Mouse (Mus musculus) stomach, postnatal 0 days (tissue): ENCODE measurements around the gene Gm7879. TPM values are rescaled to one million over a fixed set of nuclear protein-coding genes. Genes with fewer than 3 reads are reported as not detected.

Source experiments
- ATAC-seq: fragments of 200-750 bp; cut with Nextera tagmentation; 2 replicates; pipeline ENCODE4 v1.8.0; 2017; ENCODE audit not compliant: low FRiP score, low TSS enrichment
- DNase-seq: peaks from one replicate; pipeline ENCODE4 v3.0.0-alpha.2; 2016; ENCODE audit warnings: low spot score
- H3K27ac ChIP-seq: fragments of 300-500 bp; sonication (generic); replicated peaks from 2 replicates; pipeline ENCODE4 v1.5.1; 2014; ENCODE audit warnings: mild to moderate bottlenecking, control low read depth
- H3K27me3 ChIP-seq: fragments of 300-500 bp; sonication (generic); 2 replicates; pipeline ENCODE4 v1.6.1; 2014; ENCODE audit warnings: low read length; ENCODE audit not compliant: control insufficient read depth, insufficient read depth
- H3K36me3 ChIP-seq: fragments of 300-500 bp; sonication (generic); 2 replicates; pipeline ENCODE4 v1.6.1; 2014; ENCODE audit warnings: low read length, mixed read lengths; ENCODE audit not compliant: control insufficient read depth, insufficient read depth
- H3K4me1 ChIP-seq: fragments of 300-500 bp; sonication (generic); replicated peaks from 2 replicates; pipeline ENCODE4 v1.6.1; 2014; ENCODE audit warnings: antibody characterized with exemption; ENCODE audit not compliant: control insufficient read depth, insufficient read depth
- H3K4me2 ChIP-seq: fragments of 300-500 bp; sonication (generic); replicated peaks from 2 replicates; pipeline ENCODE4 v1.6.1; 2014; ENCODE audit warnings: low read depth, mild to moderate bottlenecking, control low read depth, moderate library complexity
- H3K4me3 ChIP-seq: fragments of 300-500 bp; sonication (generic); 2 replicates; pipeline ENCODE4 v1.5.1; 2014; ENCODE audit warnings: low read depth, low read length, control low read depth
- H3K9ac ChIP-seq: fragments of 300-500 bp; sonication (generic); 2 replicates; pipeline ENCODE4 v1.6.1; 2014; ENCODE audit warnings: mild to moderate bottlenecking, low read length, control low read depth, mixed read lengths
- H3K9me3 ChIP-seq: fragments of 300-500 bp; sonication (generic); 2 replicates; pipeline ENCODE4 v1.6.1; 2016; ENCODE audit warnings: low read length; ENCODE audit not compliant: control insufficient read depth
- CTCF ChIP-seq: IDR thresholded peaks from 2 replicates; pipeline ENCODE4 v1.5.1; 2016; ENCODE audit warnings: antibody characterized with exemption, low read depth, mild to moderate bottlenecking, moderate library complexity
- EP300 ChIP-seq: optimal IDR thresholded peaks from 2 replicates; pipeline ENCODE3; 2016; ENCODE audit warnings: antibody characterized with exemption
- WGBS: fragments of 180-500 bp; shearing (Covaris S2); extraction: QIAGEN DNeasy Blood & Tissue Kit; methylation state at CpG from one replicate; pipeline ENCODE4 v1.1.7; 2014; 5-methylcytosine and 5-hydroxymethylcytosine counted together
- polyA plus RNA-seq: library from polyadenylated mRNA; unstranded; fragments of >200 nt; fragmentation: Nextera tagmentation; extraction: Ambion mirVana; gene quantifications from 2 replicates; pipeline ENCODE4 v1.2.1, GENCODE M21; 2015

Gm7879 gene
- polyA plus RNA-seq, 1 experiment from 2014 or later: 0.25 TPM

- no peak for DNase-seq
- H3K36me3 ChIP-seq: no peaks in the 10 kb centered on the region
- H3K4me2 ChIP-seq: no peak overlapping the region
- no peak overlapping the region for H3K4me3 ChIP-seq
- ATAC-seq: no peak
- no peak overlapping the region for H3K9ac ChIP-seq
- TF ChIP-seq EP300: no peak
- no peak for TF ChIP-seq CTCF
- no peaks in the 10 kb centered on the region for H3K4me1 ChIP-seq
- no peaks in the 10 kb centered on the region for H3K9me3 ChIP-seq
- no peak overlapping the region for H3K27ac ChIP-seq
- no peaks in the 10 kb centered on the region for H3K27me3 ChIP-seq
These were observed 14.8 kb downstream of the Gm7879 start for GRCm38 (mm10) chr5:43927729-43928128.

- DNase-seq (peak; percentile 25), ATAC-seq (no peak)
- TF ChIP-seq CTCF: no peak
- Histone ChIP-seq H3K4me1 (no peaks in the 10 kb centered on the region), H3K36me3 (no peaks in the 10 kb centered on the region), H3K4me2 (no peak overlapping the region), H3K4me3 (no peak overlapping the region), H3K9me3 (no peaks in the 10 kb centered on the region), H3K27ac (no peak overlapping the region), H3K9ac (no peak overlapping the region), H3K27me3 (no peaks in the 10 kb centered on the region)
- 26% methylated on average over 2 of the region's 2 CpGs for WGBS
These were observed 20.3 kb downstream of the Gm7879 start for GRCm38 (mm10) chr5:43933269-43933668.

- Histone ChIP-seq H3K9ac (no peak overlapping the region), H3K27ac (peak overlapping the region; percentile 96), H3K27me3 (no peaks in the 10 kb centered on the region), H3K4me2 (peak overlapping the region; percentile 46), H3K9me3 (no peaks in the 10 kb centered on the region), H3K4me3 (no peak overlapping the region), H3K4me1 (0 out of 2 replicates have a peak, but pooled peaks cover 3% of the 10 kb centered on the region), H3K36me3 (no peaks in the 10 kb centered on the region)
- 16% methylated on average over 9 of the region's 9 CpGs for WGBS
- ATAC-seq (peak; percentile 39; the same call in 1 of the 2 replicates), DNase-seq (peak; percentile 43)
- no peak for TF ChIP-seq EP300
- TF ChIP-seq CTCF: no peak
These were observed 34.5 kb downstream of the Gm7879 start for GRCm38 (mm10) chr5:43947330-43947977.

GRCm38 (mm10) chr5:43948111-43948743 lies 35.3 kb downstream of the Gm7879 start:
- Histone ChIP-seq H3K27me3 (no peaks in the 10 kb centered on the region), H3K4me2 (peak overlapping the region; percentile 46), H3K4me3 (peak overlapping the region; percentile 6), H3K36me3 (no peaks in the 10 kb centered on the region), H3K9ac (no peak overlapping the region), H3K4me1 (0 out of 2 replicates have a peak, but pooled peaks cover 3% of the 10 kb centered on the region), H3K27ac (peak overlapping the region; percentile 96), H3K9me3 (no peaks in the 10 kb centered on the region)
- ATAC-seq (peak; percentile 99), DNase-seq (peak; percentile 97)
- no peak for TF ChIP-seq CTCF
- peak; percentile 80 for TF ChIP-seq EP300
- 1% methylated on average over 26 of the region's 27 CpGs for WGBS

- peak overlapping the region; percentile 96 for H3K27ac ChIP-seq
- peak overlapping the region; percentile 46 for H3K4me2 ChIP-seq
- 0 out of 2 replicates have a peak overlapping the region, but pooled peaks have one; percentile 19 for H3K9ac ChIP-seq
- DNase-seq (peak; percentile 79), ATAC-seq (peak; percentile 68)
- peak overlapping the region; percentile 6; the same call in 1 of the 2 replicates for H3K4me3 ChIP-seq
- no peaks in the 10 kb centered on the region for H3K27me3 ChIP-seq
- TF ChIP-seq EP300 (no peak), CTCF (no peak)
- 0 out of 2 replicates have a peak, but pooled peaks cover 3% of the 10 kb centered on the region for H3K4me1 ChIP-seq
- WGBS: 1% methylated on average over 8 of the region's 8 CpGs
- H3K9me3 ChIP-seq: no peaks in the 10 kb centered on the region
- no peaks in the 10 kb centered on the region for H3K36me3 ChIP-seq
These were observed 35.9 kb downstream of the Gm7879 start for GRCm38 (mm10) chr5:43948748-43949275.

- TF ChIP-seq CTCF (no peak), EP300 (no peak)
- Histone ChIP-seq H3K36me3 (no peaks in the 10 kb centered on the region), H3K4me1 (0 out of 2 replicates have a peak, but pooled peaks cover 3% of the 10 kb centered on the region), H3K9me3 (no peaks in the 10 kb centered on the region), H3K9ac (no peak overlapping the region), H3K27me3 (no peaks in the 10 kb centered on the region), H3K27ac (no peak overlapping the region), H3K4me2 (no peak overlapping the region), H3K4me3 (no peak overlapping the region)
- ATAC-seq: no peak
- WGBS: 15% methylated on average over 1 of the region's 1 CpGs
- DNase-seq: no peak
These were observed 40.3 kb downstream of the Gm7879 start for GRCm38 (mm10) chr5:43953241-43953640.
